ENCODE assay signal across 8 mouse cellular contexts in genomic region chr4:107802185-107802449, GRCm38 (mm10). TPM values are rescaled to one million over a fixed set of nuclear protein-coding genes. Genes with fewer than 3 reads are reported as not detected.
DNase-seq lines count a peak whose midpoint lies in the region; ATAC-seq and TF ChIP-seq lines count a peak whose summit lies in the region.

Lrp8 (plus strand) TSS chr4:107802261.

- no peaks in the 10 kb centered on the region for H3K9me3 ChIP-seq in kidney, postnatal 0 days (replicated peaks; ENCODE audit: low read length)
- H3K9me3 ChIP-seq in forebrain, postnatal 0 days (ENCODE audit: low read length), result no peaks in the 10 kb centered on the region
- no peaks in the 10 kb centered on the region for H3K9me3 ChIP-seq in limb, embryonic 12.5 days
- H3K9me3 ChIP-seq in stomach, embryonic 15.5 days, result no peaks in the 10 kb centered on the region

- H3K27ac ChIP-seq in kidney, postnatal 0 days, result no peak within 1 kb of the TSS
- peak within 1 kb of the TSS; percentile 77 for H3K27ac ChIP-seq in bone marrow, adult 2 months (ENCODE audit: control insufficient read depth, insufficient read depth, low read depth, low read length, poor library complexity)
- H3K27ac ChIP-seq in forebrain, postnatal 0 days (ENCODE audit: low read depth, low read length), result peak within 1 kb of the TSS; percentile 97
- H3K27ac ChIP-seq in limb, embryonic 12.5 days, result peak within 1 kb of the TSS; percentile 56
- H3K27ac ChIP-seq in stomach, embryonic 15.5 days, result peak within 1 kb of the TSS; percentile 18; the same call in 1 of the 2 replicates

- H3K27me3 ChIP-seq in kidney, postnatal 0 days (ENCODE audit: insufficient read depth, low read length), result no peaks in the 10 kb centered on the region
- no peaks in the 10 kb centered on the region for H3K27me3 ChIP-seq in forebrain, postnatal 0 days (ENCODE audit: insufficient read depth, low read length)
- H3K27me3 ChIP-seq in limb, embryonic 12.5 days, result peaks cover 18% of the 10 kb centered on the region
- H3K27me3 ChIP-seq in stomach, embryonic 15.5 days (replicated peaks), result peaks cover 9% of the 10 kb centered on the region; the same call in 1 of the 2 replicates

- WGBS in kidney, postnatal 0 days, result under 1% methylated on average over 35 of the region's 44 CpGs
- 8% methylated on average over 39 of the region's 44 CpGs for WGBS in bone marrow, adult 2 months
- 0% methylated on average over 3 of the region's 44 CpGs for WGBS in forebrain, postnatal 0 days
- WGBS in limb, embryonic 12.5 days, result 1% methylated on average over 14 of the region's 44 CpGs
- WGBS in stomach, embryonic 15.5 days, result 0% methylated on average over 26 of the region's 44 CpGs

- DNase-seq in kidney, postnatal 0 days (ENCODE audit: low spot score), result no peak
- no peak for DNase-seq in kidney, postnatal 10 days
- DNase-seq in forebrain, postnatal 0 days, result no peak
- no peak for DNase-seq in thymus, postnatal 0 days (ENCODE audit: low spot score)
- no peak for DNase-seq in urinary bladder, adult 2 months (ENCODE audit: low spot score)

- no peak for TF ChIP-seq CTCF in kidney, postnatal 0 days (IDR thresholded peaks at IDR 0.05; ENCODE audit: low read depth)
- TF ChIP-seq CTCF in bone marrow, adult 2 months (IDR thresholded peaks at IDR 0.05; ENCODE audit: control insufficient read depth, insufficient read depth, low read length), result no peak
- TF ChIP-seq CTCF in forebrain, postnatal 0 days (IDR thresholded peaks at IDR 0.05; ENCODE audit: low read depth), result no peak

- ATAC-seq in kidney, postnatal 0 days (replicated peaks; ENCODE audit: low FRiP score, low read depth), result no peak; the same call in 1 of the 2 replicates
- ATAC-seq in forebrain, postnatal 0 days, result no peak
- no peak for ATAC-seq in limb, embryonic 12.5 days (ENCODE audit: insufficient number of reproducible peaks, insufficient read depth, low FRiP score, low TSS enrichment, low read depth)
- ATAC-seq in stomach, embryonic 15.5 days (ENCODE audit: insufficient read depth, low FRiP score, low read depth), result no peak

- peak within 1 kb of the TSS; percentile 99 for H3K4me2 ChIP-seq in kidney, postnatal 0 days (ENCODE audit: low read length)
- H3K4me2 ChIP-seq in forebrain, postnatal 0 days (ENCODE audit: low read depth), result peak within 1 kb of the TSS; percentile 88
- peak within 1 kb of the TSS; percentile 99 for H3K4me2 ChIP-seq in limb, embryonic 12.5 days
- H3K4me2 ChIP-seq in stomach, embryonic 15.5 days, result peak within 1 kb of the TSS; percentile 100

- peak within 1 kb of the TSS; percentile 56 for H3K4me3 ChIP-seq in kidney, postnatal 0 days (replicated peaks; ENCODE audit: low read depth, low read length)
- peak within 1 kb of the TSS; percentile 75 for H3K4me3 ChIP-seq in bone marrow, adult 2 months (replicated peaks; ENCODE audit: control insufficient read depth, low read depth, low read length)
- H3K4me3 ChIP-seq in forebrain, postnatal 0 days (ENCODE audit: low read depth, low read length), result peak within 1 kb of the TSS; percentile 83
- peak within 1 kb of the TSS; percentile 69 for H3K4me3 ChIP-seq in limb, embryonic 12.5 days (replicated peaks)
- peak within 1 kb of the TSS; percentile 67 for H3K4me3 ChIP-seq in stomach, embryonic 15.5 days (replicated peaks)

- no peaks in the 10 kb centered on the region for H3K36me3 ChIP-seq in kidney, postnatal 0 days (ENCODE audit: insufficient read depth, low read length)
- peaks cover 15% of the 10 kb centered on the region; the same call in 1 of the 2 replicates for H3K36me3 ChIP-seq in forebrain, postnatal 0 days (ENCODE audit: insufficient read depth)
- H3K36me3 ChIP-seq in limb, embryonic 12.5 days, result no peaks in the 10 kb centered on the region
- H3K36me3 ChIP-seq in stomach, embryonic 15.5 days, result no peaks in the 10 kb centered on the region

- no peak for TF ChIP-seq POLR2A in bone marrow, adult 2 months (IDR thresholded peaks at IDR 0.05; ENCODE audit: borderline replicate concordance, control insufficient read depth, low read depth, low read length)

- H3K9ac ChIP-seq in kidney, postnatal 0 days (ENCODE audit: low read depth, low read length), result peak within 1 kb of the TSS; percentile 58
- H3K9ac ChIP-seq in forebrain, postnatal 0 days, result peak within 1 kb of the TSS; percentile 95
- peak within 1 kb of the TSS; percentile 73 for H3K9ac ChIP-seq in limb, embryonic 12.5 days (replicated peaks)
- peak within 1 kb of the TSS; percentile 27; the same call in 1 of the 2 replicates for H3K9ac ChIP-seq in stomach, embryonic 15.5 days

- peaks cover 20% of the 10 kb centered on the region for H3K4me1 ChIP-seq in kidney, postnatal 0 days (replicated peaks; ENCODE audit: insufficient read depth, low read length)
- peaks cover 4% of the 10 kb centered on the region; the same call in 1 of the 2 replicates for H3K4me1 ChIP-seq in bone marrow, adult 2 months (ENCODE audit: control insufficient read depth, insufficient read depth, low read length)
- H3K4me1 ChIP-seq in forebrain, postnatal 0 days (ENCODE audit: insufficient read depth), result peaks cover 29% of the 10 kb centered on the region
- H3K4me1 ChIP-seq in limb, embryonic 12.5 days (replicated peaks), result peaks cover 12% of the 10 kb centered on the region
- H3K4me1 ChIP-seq in stomach, embryonic 15.5 days, result peaks cover 19% of the 10 kb centered on the region

RNA-seq across cellular contexts. Expression of gene Lrp8, which starts in this region (rescaled TPM):
- 0.41 and 0.82 TPM in 2 replicates for polyA plus RNA-seq in kidney, postnatal 0 days (2015; fragmentation: Nextera tagmentation; extraction: Ambion mirVana)
- polyA plus RNA-seq in bone marrow, adult 2 months (2011; ENCODE audit: insufficient read depth, insufficient read length, low replicate concordance, missing spikeins), result 7.6 and 10.2 TPM in 2 replicates
- 60.7 and 90.2 TPM in 2 replicates for total RNA-seq in forebrain, postnatal 0 days (2014; rRNA removed)
- polyA plus RNA-seq in forebrain, postnatal 0 days (2015; fragmentation: Nextera tagmentation; extraction: Ambion mirVana), result 21.9 and 38.3 TPM in 2 replicates
- 6.0 and 7.4 TPM in 2 replicates for polyA plus RNA-seq in limb, embryonic 12.5 days (2016; fragmentation: Nextera tagmentation; extraction: Ambion mirVana)
- polyA plus RNA-seq in stomach, embryonic 15.5 days (2015; fragmentation: Nextera tagmentation; extraction: Ambion mirVana), result 3.1 and 3.6 TPM in 2 replicates
- 5.0 and 5.2 TPM in 2 replicates for polyA plus RNA-seq in thymus, postnatal 0 days (2015; fragmentation: Nextera tagmentation; extraction: Ambion mirVana)
- polyA plus RNA-seq in urinary bladder, adult 2 months (2012; rRNA removed), result 0.61 and 0.66 TPM in 2 replicates

Comparison
In these comparisons a context has a peak if more than half of its experiments do, and no peak if none do; other contexts are left out.
1. H3K9ac ChIP-seq: peak in every context shown above with its lines; median percentile 95 in forebrain, postnatal 0 days; 73 in limb, embryonic 12.5 days; 58 in kidney, postnatal 0 days; 27 in stomach, embryonic 15.5 days.